Mouse (Mus musculus): ENCODE measurements around the gene Itln1. TPM values are rescaled to one million over a fixed set of nuclear protein-coding genes. Genes with fewer than 3 reads are reported as not detected.

Itln1 gene
- 0.49 TPM in 1 of 2 replicates, not detected in the other for polyA plus RNA-seq (2015; fragmentation: Nextera tagmentation; extraction: Ambion mirVana)

DNA sequence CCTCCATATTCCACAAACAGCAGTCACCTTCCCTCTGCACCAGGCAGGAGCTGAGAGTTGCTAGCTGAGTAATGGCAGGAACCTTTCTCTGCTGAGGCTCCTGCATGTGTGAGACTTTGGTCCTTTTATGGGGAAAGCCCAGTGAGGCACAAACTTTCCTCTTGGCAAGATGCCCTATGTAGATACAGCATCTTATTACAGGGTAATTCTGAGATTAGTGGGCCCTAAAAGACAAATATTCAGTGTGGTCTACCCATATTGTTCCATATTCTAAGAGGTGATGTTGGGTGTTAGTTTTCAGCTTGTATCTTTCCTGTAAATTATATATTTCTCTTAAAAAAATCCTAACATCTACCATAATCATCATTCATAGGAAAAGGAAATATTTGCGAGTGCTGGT is at the start of gene Itln1:
Itln1 (minus strand) TSS at position 101 of the 400 bp plus-strand sequence.
- no peak within 1 kb of the TSS for H3K4me2 ChIP-seq (ENCODE audit: low read depth, low read length)
- WGBS: 96% methylated on average over 1 of the region's 1 CpGs
- no peaks in the 10 kb centered on the region for H3K27me3 ChIP-seq (ENCODE audit: control insufficient read depth, insufficient read depth, low read length)
- no peak within 1 kb of the TSS for H3K27ac ChIP-seq (ENCODE audit: low read length)
- H3K4me3 ChIP-seq (ENCODE audit: low read length): no peak within 1 kb of the TSS
- H3K4me1 ChIP-seq (ENCODE audit: control insufficient read depth, insufficient read depth, low read length): no peaks in the 10 kb centered on the region
- no peaks in the 10 kb centered on the region for H3K36me3 ChIP-seq (ENCODE audit: control insufficient read depth, insufficient read depth)
- ATAC-seq (replicated peaks; ENCODE audit: extremely low read depth, insufficient read depth, low FRiP score): no peak
- peaks cover 6% of the 10 kb centered on the region; the same call in 1 of the 2 replicates for H3K9me3 ChIP-seq (replicated peaks; ENCODE audit: control insufficient read depth, low read length)
- no peak within 1 kb of the TSS for H3K9ac ChIP-seq (ENCODE audit: low read length)

DNA sequence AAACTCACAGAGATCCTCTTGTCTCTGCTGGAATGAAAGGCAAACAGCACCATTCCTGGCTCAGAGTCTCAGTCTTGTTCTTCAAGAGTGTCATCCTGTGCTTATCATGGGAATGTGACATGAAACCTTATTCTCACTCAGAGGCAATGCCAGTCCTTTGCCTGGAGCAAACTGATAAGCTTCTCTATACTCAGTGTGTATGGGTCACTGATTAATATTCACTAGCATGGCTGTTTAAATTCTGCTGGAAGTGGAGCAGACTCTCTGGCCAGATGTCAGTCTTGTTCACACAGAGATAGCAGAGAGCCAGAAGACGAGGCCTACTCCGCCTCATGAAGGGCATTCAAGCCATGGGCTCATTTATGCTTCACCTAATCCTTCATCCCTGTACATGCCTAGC is 49.5 kb upstream of the Itln1 start:
- WGBS: 43% methylated on average over 2 of the region's 2 CpGs
- H3K9ac ChIP-seq (ENCODE audit: low read length): no peak overlapping the region
- ATAC-seq (replicated peaks; ENCODE audit: extremely low read depth, insufficient read depth, low FRiP score): no peak

DNA sequence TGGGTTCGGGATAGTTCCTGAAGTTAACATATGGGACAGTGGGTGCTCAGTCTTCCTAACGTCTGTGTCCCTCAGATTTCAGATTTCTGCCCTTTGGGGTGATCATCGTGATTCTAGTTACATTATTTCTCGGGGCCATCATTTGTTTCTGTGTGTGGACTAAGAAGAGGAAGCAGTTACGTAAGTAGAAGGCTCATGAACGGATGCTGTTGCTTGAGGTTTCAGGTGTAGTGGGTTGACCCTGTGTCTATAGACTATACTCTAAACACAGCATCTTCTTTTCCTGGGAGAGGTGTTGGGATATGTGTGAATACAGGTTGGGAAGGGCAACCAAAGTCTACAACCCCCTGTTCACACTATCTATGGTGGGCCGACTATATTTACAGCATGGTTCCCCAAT is 42.1 kb upstream of the Itln1 start:
- no peak overlapping the region for H3K4me2 ChIP-seq (ENCODE audit: low read depth, low read length)
- no peak overlapping the region for H3K4me3 ChIP-seq (ENCODE audit: low read length)
- ATAC-seq (replicated peaks; ENCODE audit: extremely low read depth, insufficient read depth, low FRiP score): no peak
- no peaks in the 10 kb centered on the region for H3K27me3 ChIP-seq (ENCODE audit: control insufficient read depth, insufficient read depth, low read length)
- H3K4me1 ChIP-seq (ENCODE audit: control insufficient read depth, insufficient read depth, low read length): no peaks in the 10 kb centered on the region
- H3K36me3 ChIP-seq (ENCODE audit: control insufficient read depth, insufficient read depth): no peaks in the 10 kb centered on the region
- WGBS: 79% methylated on average over 7 of the region's 7 CpGs
- no peak overlapping the region for H3K9ac ChIP-seq (ENCODE audit: low read length)
- H3K27ac ChIP-seq (ENCODE audit: low read length): no peak overlapping the region
- H3K9me3 ChIP-seq (replicated peaks; ENCODE audit: control insufficient read depth, low read length): no peaks in the 10 kb centered on the region

More for the DNA sequence above, 49.5 kb upstream of the Itln1 start:
- Histone ChIP-seq H3K4me3 (ENCODE audit: low read length) (no peak overlapping the region), H3K27me3 (ENCODE audit: control insufficient read depth, insufficient read depth, low read length) (no peaks in the 10 kb centered on the region), H3K4me2 (ENCODE audit: low read depth, low read length) (no peak overlapping the region), H3K9me3 (replicated peaks; ENCODE audit: control insufficient read depth, low read length) (no peaks in the 10 kb centered on the region), H3K36me3 (ENCODE audit: control insufficient read depth, insufficient read depth) (no peaks in the 10 kb centered on the region), H3K4me1 (ENCODE audit: control insufficient read depth, insufficient read depth, low read length) (no peaks in the 10 kb centered on the region), H3K27ac (ENCODE audit: low read length) (no peak overlapping the region)

DNA sequence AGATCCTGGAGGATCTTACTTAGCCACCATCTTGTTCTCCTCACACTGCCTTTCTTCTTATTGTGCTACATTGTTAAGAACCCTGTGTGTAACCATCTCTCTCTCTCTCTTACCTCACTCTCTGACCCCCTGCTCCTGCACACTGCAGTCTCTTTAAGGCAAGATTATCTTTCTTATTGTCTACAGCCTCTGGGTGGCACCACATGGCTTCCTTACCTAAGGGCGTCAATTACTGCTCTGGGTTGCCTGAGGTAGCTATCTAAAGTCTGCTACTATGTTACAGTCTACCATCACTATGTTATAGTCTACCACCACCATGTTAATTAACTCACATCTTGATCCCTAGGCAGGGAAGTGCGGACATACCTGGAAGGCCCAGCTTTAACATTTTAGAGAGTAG is 33.3 kb upstream of the Itln1 start:
- H3K4me1 ChIP-seq (ENCODE audit: control insufficient read depth, insufficient read depth, low read length): no peaks in the 10 kb centered on the region
- no peak for ATAC-seq (replicated peaks; ENCODE audit: extremely low read depth, insufficient read depth, low FRiP score)
- H3K27ac ChIP-seq (ENCODE audit: low read length): no peak overlapping the region
- no peak overlapping the region for H3K4me2 ChIP-seq (ENCODE audit: low read depth, low read length)
- H3K27me3 ChIP-seq (ENCODE audit: control insufficient read depth, insufficient read depth, low read length): no peaks in the 10 kb centered on the region
- H3K9me3 ChIP-seq (replicated peaks; ENCODE audit: control insufficient read depth, low read length): no peaks in the 10 kb centered on the region
- no peaks in the 10 kb centered on the region for H3K36me3 ChIP-seq (ENCODE audit: control insufficient read depth, insufficient read depth)
- no peak overlapping the region for H3K4me3 ChIP-seq (ENCODE audit: low read length)
- WGBS: 53% methylated on average over 2 of the region's 2 CpGs
- H3K9ac ChIP-seq (ENCODE audit: low read length): no peak overlapping the region

DNA sequence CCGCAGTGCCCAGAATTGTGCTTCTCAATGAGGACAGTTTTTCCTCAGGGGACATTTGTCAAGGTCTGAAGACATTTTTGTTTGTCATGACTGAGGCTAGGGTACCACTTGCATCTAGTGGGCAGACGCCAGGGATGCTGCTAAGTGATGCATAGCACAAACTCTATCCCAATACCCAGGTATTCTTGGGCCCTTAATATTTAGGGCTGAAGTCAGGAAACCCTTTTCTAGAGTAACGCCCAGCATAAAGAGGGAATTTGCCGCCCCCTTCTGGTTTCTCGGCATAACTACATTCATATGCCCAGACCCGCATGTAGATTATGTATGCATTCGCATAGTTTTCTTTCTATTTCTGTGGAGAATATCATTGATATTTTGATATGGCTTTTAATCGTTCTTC is 31.7 kb upstream of the Itln1 start:
- Histone ChIP-seq H3K36me3 (ENCODE audit: control insufficient read depth, insufficient read depth) (no peaks in the 10 kb centered on the region), H3K9me3 (replicated peaks; ENCODE audit: control insufficient read depth, low read length) (no peaks in the 10 kb centered on the region)
- ATAC-seq (replicated peaks; ENCODE audit: extremely low read depth, insufficient read depth, low FRiP score): peak; percentile 55; the same call in 1 of the 2 replicates

DNA sequence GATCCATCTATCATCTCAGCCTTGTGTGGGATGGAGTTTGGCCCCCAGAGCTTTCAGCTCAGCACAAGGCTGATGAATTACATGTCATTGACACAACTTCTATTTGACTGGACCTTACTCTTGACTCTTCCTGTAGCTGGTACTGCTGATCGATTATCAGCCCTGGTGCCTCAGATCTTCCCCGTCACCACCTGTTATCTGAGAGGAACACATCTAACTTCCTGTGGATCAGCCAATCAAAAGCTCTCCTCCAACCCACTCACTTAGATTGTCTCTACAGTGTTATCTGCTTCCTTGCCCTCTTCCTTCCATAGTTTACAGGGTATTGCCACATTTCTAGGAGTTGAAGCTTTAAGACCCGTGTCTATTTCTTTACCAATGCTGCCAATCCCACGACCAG is 30.8 kb upstream of the Itln1 start:
- Histone ChIP-seq H3K27ac (ENCODE audit: low read length) (no peak overlapping the region), H3K4me2 (ENCODE audit: low read depth, low read length) (no peak overlapping the region), H3K9me3 (replicated peaks; ENCODE audit: control insufficient read depth, low read length) (no peaks in the 10 kb centered on the region), H3K36me3 (ENCODE audit: control insufficient read depth, insufficient read depth) (no peaks in the 10 kb centered on the region), H3K4me1 (ENCODE audit: control insufficient read depth, insufficient read depth, low read length) (no peaks in the 10 kb centered on the region), H3K9ac (ENCODE audit: low read length) (no peak overlapping the region), H3K27me3 (ENCODE audit: control insufficient read depth, insufficient read depth, low read length) (no peaks in the 10 kb centered on the region), H3K4me3 (ENCODE audit: low read length) (no peak overlapping the region)
- no peak for ATAC-seq (replicated peaks; ENCODE audit: extremely low read depth, insufficient read depth, low FRiP score)
- 39% methylated on average over 4 of the region's 4 CpGs for WGBS

More for the DNA sequence above, 31.7 kb upstream of the Itln1 start:
- WGBS: 21% methylated on average over 8 of the region's 8 CpGs
- Histone ChIP-seq H3K27ac (ENCODE audit: low read length) (no peak overlapping the region), H3K4me1 (ENCODE audit: control insufficient read depth, insufficient read depth, low read length) (no peaks in the 10 kb centered on the region), H3K4me2 (ENCODE audit: low read depth, low read length) (no peak overlapping the region), H3K9ac (ENCODE audit: low read length) (no peak overlapping the region), H3K27me3 (ENCODE audit: control insufficient read depth, insufficient read depth, low read length) (no peaks in the 10 kb centered on the region), H3K4me3 (ENCODE audit: low read length) (no peak overlapping the region)

DNA sequence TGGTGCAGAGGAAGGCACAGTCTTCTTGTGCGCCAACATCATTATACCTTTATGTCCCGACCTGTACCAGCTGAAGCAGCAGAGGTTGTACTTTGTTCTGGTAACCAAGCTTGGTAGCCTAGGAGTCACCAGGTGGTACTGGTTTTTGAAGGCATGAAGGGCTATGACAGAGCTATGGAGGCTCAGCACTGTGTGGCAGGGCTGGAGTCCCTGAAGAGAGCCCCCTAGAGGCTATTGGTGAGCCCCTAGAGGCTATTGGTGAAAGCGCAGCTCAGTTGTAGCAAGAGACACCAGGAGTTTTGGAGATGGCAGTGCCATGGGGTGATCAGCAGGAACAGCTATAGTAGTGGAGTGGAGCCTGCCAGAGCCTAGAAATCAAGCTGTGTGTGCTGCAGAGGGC is 29.2 kb upstream of the Itln1 start:
- Histone ChIP-seq H3K27ac (ENCODE audit: low read length) (no peak overlapping the region), H3K9ac (ENCODE audit: low read length) (no peak overlapping the region), H3K9me3 (replicated peaks; ENCODE audit: control insufficient read depth, low read length) (no peaks in the 10 kb centered on the region), H3K36me3 (ENCODE audit: control insufficient read depth, insufficient read depth) (no peaks in the 10 kb centered on the region), H3K4me3 (ENCODE audit: low read length) (no peak overlapping the region), H3K4me1 (ENCODE audit: control insufficient read depth, insufficient read depth, low read length) (0 out of 2 replicates have a peak, but pooled peaks cover 2% of the 10 kb centered on the region), H3K27me3 (ENCODE audit: control insufficient read depth, insufficient read depth, low read length) (no peaks in the 10 kb centered on the region), H3K4me2 (ENCODE audit: low read depth, low read length) (no peak overlapping the region)
- ATAC-seq (replicated peaks; ENCODE audit: extremely low read depth, insufficient read depth, low FRiP score): 0 out of 2 replicates have a peak, but pooled peaks have one; percentile 37
- 65% methylated on average over 3 of the region's 3 CpGs for WGBS

DNA sequence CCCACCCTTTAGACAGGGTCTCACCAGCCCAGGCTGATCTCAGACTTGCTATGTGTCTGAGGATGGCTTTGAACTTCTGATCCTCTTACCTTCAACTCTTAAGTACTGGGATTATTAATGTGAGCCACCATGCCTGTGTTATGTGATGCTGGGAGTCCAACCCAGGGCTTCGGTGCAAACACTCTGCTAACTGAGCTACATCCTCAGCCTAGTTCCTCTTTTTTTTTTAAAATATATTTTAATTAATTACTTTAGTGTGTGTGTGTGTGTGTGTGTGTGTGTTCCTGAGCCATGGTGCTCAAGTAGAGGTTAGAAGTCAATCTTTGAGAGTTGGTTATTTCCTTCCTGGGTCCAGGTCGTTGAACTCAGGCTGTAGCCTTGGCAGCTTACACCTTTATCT is 27.9 kb upstream of the Itln1 start:
- 73% methylated on average over 2 of the region's 2 CpGs for WGBS
- H3K27ac ChIP-seq (ENCODE audit: low read length): no peak overlapping the region
- ATAC-seq (replicated peaks; ENCODE audit: extremely low read depth, insufficient read depth, low FRiP score): no peak
- H3K27me3 ChIP-seq (ENCODE audit: control insufficient read depth, insufficient read depth, low read length): no peaks in the 10 kb centered on the region
- no peak overlapping the region for H3K9ac ChIP-seq (ENCODE audit: low read length)
- no peak overlapping the region for H3K4me3 ChIP-seq (ENCODE audit: low read length)
- no peaks in the 10 kb centered on the region for H3K36me3 ChIP-seq (ENCODE audit: control insufficient read depth, insufficient read depth)
- no peak overlapping the region for H3K4me2 ChIP-seq (ENCODE audit: low read depth, low read length)
- H3K9me3 ChIP-seq (replicated peaks; ENCODE audit: control insufficient read depth, low read length): no peaks in the 10 kb centered on the region
- H3K4me1 ChIP-seq (ENCODE audit: control insufficient read depth, insufficient read depth, low read length): 0 out of 2 replicates have a peak, but pooled peaks cover 2% of the 10 kb centered on the region

DNA sequence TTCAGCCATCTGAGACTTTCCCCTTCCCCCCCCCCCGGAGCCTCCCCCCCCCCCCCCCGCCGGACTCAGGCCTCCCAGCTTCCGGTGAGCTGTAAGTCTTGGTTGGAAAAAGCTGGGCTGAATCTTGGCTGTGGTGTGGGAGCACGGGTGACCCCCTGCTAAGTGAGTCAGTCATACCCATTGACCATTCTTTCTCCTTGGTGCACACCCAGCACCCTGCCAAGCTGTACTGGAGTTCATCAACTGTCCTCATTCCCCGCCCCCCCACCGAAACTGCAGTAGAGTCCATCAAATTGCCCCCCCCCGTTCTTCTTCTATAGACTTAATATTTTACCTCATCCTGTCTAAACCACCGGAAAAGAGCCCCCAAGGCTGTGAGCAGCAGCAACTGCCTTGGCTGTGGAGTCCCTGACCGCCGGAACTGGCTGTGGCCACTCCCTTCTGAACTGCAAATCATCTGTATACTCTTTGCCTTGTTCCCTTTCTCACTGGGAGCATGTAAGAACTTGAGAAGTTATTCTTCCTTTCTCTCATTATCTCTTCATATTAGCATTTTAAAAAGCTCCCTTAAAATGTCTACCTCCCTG is 26.6 kb upstream of the Itln1 start:
- 0 out of 2 replicates have a peak, but pooled peaks cover 2% of the 10 kb centered on the region for H3K4me1 ChIP-seq (ENCODE audit: control insufficient read depth, insufficient read depth, low read length)
- no peak for ATAC-seq (replicated peaks; ENCODE audit: extremely low read depth, insufficient read depth, low FRiP score)
- H3K27ac ChIP-seq (ENCODE audit: low read length): no peak overlapping the region; the same call in 1 of the 2 replicates
- H3K9ac ChIP-seq (ENCODE audit: low read length): no peak overlapping the region
- no peak overlapping the region for H3K4me3 ChIP-seq (ENCODE audit: low read length)
- WGBS: 63% methylated on average over 7 of the region's 11 CpGs
- no peak overlapping the region for H3K4me2 ChIP-seq (ENCODE audit: low read depth, low read length)
- H3K9me3 ChIP-seq (replicated peaks; ENCODE audit: control insufficient read depth, low read length): no peaks in the 10 kb centered on the region
- no peaks in the 10 kb centered on the region for H3K27me3 ChIP-seq (ENCODE audit: control insufficient read depth, insufficient read depth, low read length)
- H3K36me3 ChIP-seq (ENCODE audit: control insufficient read depth, insufficient read depth): no peaks in the 10 kb centered on the region
